Mouse (Mus musculus) kidney, embryonic 15.5 days (tissue): Measurements from ENCODE around the gene Olfr803. TPM values are rescaled to one million over a fixed set of nuclear protein-coding genes. Genes with fewer than 3 reads are reported as not detected.

ENCODE experiments used
- ATAC-seq: fragments of 200-750 bp; cut with Nextera tagmentation; replicated peaks from 2 replicates; pipeline ENCODE4 v1.8.0; 2017; ENCODE audit warnings: moderate TSS enrichment; ENCODE audit not compliant: low FRiP score
- H3K27ac ChIP-seq: fragments of 300-500 bp; sonication (generic); 2 replicates; pipeline ENCODE4 v1.5.1; 2015; ENCODE audit warnings: mild to moderate bottlenecking, inconsistent platforms
- H3K27me3 ChIP-seq: fragments of 300-500 bp; sonication (generic); 2 replicates; pipeline ENCODE4 v1.6.1; 2015; ENCODE audit warnings: inconsistent platforms
- H3K36me3 ChIP-seq: fragments of 300-500 bp; sonication (generic); 2 replicates; pipeline ENCODE4 v1.6.1; 2015; ENCODE audit warnings: inconsistent platforms
- H3K4me1 ChIP-seq: fragments of 300-500 bp; sonication (generic); 2 replicates; pipeline ENCODE4 v1.6.1; 2015; ENCODE audit warnings: inconsistent platforms
- H3K4me2 ChIP-seq: fragments of 300-500 bp; sonication (generic); 2 replicates; pipeline ENCODE4 v1.6.1; 2015; ENCODE audit warnings: moderate library complexity, mild to moderate bottlenecking, inconsistent platforms
- H3K4me3 ChIP-seq: fragments of 300-500 bp; sonication (generic); replicated peaks from 2 replicates; pipeline ENCODE4 v1.5.1; 2015; ENCODE audit warnings: mild to moderate bottlenecking, inconsistent platforms
- H3K9ac ChIP-seq: fragments of 300-500 bp; sonication (generic); 2 replicates; pipeline ENCODE4 v1.6.1; 2015; ENCODE audit warnings: mild to moderate bottlenecking, inconsistent platforms
- H3K9me3 ChIP-seq: fragments of 300-500 bp; sonication (generic); replicated peaks from 2 replicates; pipeline ENCODE4 v1.6.1; 2016; ENCODE audit warnings: inconsistent platforms
- WGBS: fragments of 180-500 bp; shearing (Covaris S2); methylation state at CpG from one replicate; pipeline ENCODE4 v1.1.7; 2015; ENCODE audit warnings: mixed read lengths; 5-methylcytosine and 5-hydroxymethylcytosine counted together
- microRNA-seq: library from miRNA; unstranded; fragments of <30 nt; microRNA quantifications from one replicate; pipeline ENCODE4, GENCODE M21; 2016
- polyA plus RNA-seq: library from polyadenylated mRNA; unstranded; fragments of >200 nt; fragmentation: Nextera tagmentation; extraction: Ambion mirVana; gene quantifications from 2 replicates; pipeline ENCODE4 v1.2.1, GENCODE M21; 2015

Gene Olfr803
- polyA plus RNA-seq, result not detected in 2 replicates

DNA sequence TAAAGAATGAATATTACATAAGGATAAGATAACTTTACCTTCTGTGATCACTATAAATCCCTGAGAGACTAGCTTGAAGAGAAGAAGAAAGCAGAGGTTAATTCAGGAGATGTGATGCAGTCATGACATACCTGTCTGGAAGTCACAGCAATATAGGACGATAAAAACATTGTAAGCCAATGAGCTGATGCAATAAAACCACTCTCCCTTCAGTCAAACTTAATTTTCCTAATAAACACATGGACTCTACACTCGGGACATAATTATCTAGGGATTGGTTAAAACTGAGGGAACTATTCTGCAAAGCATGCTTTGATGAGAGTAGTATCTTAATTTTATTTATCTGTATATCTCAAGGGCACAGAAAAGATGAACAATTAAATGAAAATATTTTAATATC lies at the start of gene Olfr803:
Gene Olfr803, minus strand, starts transcription at position 101 of the 400 bp plus-strand sequence.
- Histone ChIP-seq H3K4me1 (no peaks in the 10 kb centered on the region), H3K27ac (no peak within 1 kb of the TSS), H3K36me3 (no peaks in the 10 kb centered on the region), H3K4me3 (no peak within 1 kb of the TSS), H3K9me3 (no peaks in the 10 kb centered on the region), H3K27me3 (no peaks in the 10 kb centered on the region), H3K4me2 (no peak within 1 kb of the TSS), H3K9ac (no peak within 1 kb of the TSS)
- ATAC-seq, result no peak
- WGBS, result 77% methylated on average over 2 of the region's 2 CpGs

DNA sequence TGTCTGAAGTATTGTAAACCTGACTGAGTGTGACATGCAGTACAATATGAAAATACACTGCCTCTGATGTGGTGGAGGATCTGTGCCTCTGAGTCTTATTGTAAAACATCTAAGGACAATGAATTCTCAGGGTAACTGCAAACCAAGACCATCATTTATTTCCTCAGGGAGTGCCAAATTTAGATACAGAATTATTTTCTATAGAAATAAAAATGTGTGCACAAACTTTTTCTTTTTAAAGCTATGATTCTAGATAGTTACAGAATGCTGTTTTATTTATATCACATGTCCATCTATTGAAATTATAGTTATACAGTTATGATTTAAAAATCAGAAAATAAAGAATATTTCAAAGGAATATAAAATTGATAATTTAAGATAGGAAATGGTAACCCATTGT lies 47.7 kb upstream of the Olfr803 start, which contains the start of gene Olfr806:
Gene Olfr806, minus strand, starts transcription at position 101 of the 400 bp plus-strand sequence.
- Histone ChIP-seq H3K4me3 (no peak within 1 kb of the TSS), H3K36me3 (no peaks in the 10 kb centered on the region), H3K4me2 (no peak within 1 kb of the TSS), H3K9me3 (no peaks in the 10 kb centered on the region), H3K9ac (no peak within 1 kb of the TSS), H3K27me3 (no peaks in the 10 kb centered on the region), H3K27ac (no peak within 1 kb of the TSS), H3K4me1 (no peaks in the 10 kb centered on the region)
- no peak for ATAC-seq

DNA sequence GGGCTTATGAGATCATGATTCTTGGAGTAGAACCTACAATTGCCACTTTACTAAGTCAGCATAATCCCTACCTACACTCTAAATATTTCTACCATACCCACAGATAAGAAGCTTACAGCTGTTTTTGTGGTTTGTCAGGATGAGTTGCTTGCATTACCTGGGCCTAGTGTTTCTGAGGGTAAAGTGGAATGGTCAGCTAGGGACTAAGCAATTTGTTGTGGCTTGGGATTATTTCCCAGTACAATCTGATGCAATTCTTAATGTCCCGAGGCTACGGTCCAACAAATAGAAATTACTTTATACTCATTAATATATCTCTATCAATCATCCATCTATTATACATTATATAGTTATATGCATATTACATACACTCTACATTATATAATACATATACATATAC lies 35.2 kb upstream of the Olfr803 start, which contains the start of gene Olfr805:
Gene Olfr805, minus strand, starts transcription at position 101 of the 400 bp plus-strand sequence.
- Histone ChIP-seq H3K27me3 (no peaks in the 10 kb centered on the region), H3K4me3 (no peak within 1 kb of the TSS), H3K9me3 (no peaks in the 10 kb centered on the region), H3K4me2 (no peak within 1 kb of the TSS), H3K27ac (no peak within 1 kb of the TSS), H3K36me3 (no peaks in the 10 kb centered on the region), H3K4me1 (no peaks in the 10 kb centered on the region), H3K9ac (no peak within 1 kb of the TSS)
- 93% methylated on average over 2 of the region's 2 CpGs for WGBS
- ATAC-seq, result no peak

DNA sequence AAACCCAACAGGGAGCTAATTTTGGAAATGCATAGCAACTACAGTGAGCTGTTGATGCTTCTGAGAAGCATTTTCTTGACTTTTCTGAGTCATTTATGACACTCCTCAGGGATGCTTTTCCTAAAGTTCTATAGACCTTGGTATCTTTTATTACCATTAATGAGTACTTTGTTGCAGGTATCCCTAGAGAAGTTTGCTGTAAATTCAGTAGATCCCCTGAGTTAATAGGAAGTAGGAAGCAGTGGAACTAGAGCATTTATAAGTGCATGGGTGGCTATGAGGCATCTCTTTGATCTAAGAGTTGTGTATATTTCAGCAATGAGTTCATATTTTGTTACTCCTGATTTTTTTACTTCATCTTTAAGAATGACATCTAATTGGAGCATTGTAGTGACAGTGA lies 8.8 kb upstream of the Olfr803 start, which contains the start of gene Olfr804:
Gene Olfr804, plus strand, starts transcription at position 301 of the 400 bp plus-strand sequence.
- H3K27ac ChIP-seq, result no peak within 1 kb of the TSS
- no peaks in the 10 kb centered on the region for H3K4me1 ChIP-seq
- no peaks in the 10 kb centered on the region for H3K27me3 ChIP-seq
- H3K4me2 ChIP-seq, result no peak within 1 kb of the TSS
- no peaks in the 10 kb centered on the region for H3K36me3 ChIP-seq
- H3K4me3 ChIP-seq, result no peak within 1 kb of the TSS
- no peak for ATAC-seq
- H3K9me3 ChIP-seq, result no peaks in the 10 kb centered on the region
- H3K9ac ChIP-seq, result no peak within 1 kb of the TSS

DNA sequence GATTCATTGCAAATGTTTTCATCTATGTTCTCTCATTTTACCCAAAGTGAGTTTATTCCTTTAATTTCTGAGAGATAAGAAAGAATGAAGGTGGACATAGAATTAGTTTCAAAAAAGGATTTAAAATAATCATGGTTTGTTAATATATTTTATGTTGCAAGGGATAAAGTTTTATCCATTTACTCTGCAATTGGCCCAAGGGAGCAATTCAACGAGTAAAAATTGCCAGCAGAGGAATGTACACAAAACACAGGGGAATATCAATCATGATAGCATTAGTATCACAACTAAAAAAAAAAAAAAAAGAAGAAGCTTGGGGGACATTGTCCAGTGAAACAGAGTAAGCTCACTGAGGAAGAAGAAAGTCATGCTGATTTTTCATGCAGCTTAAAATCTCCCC lies 6.0 kb downstream of the Olfr803 start, which contains the start of gene Olfr802:
Gene Olfr802, minus strand, starts transcription at position 101 of the 400 bp plus-strand sequence.
- Histone ChIP-seq H3K27ac (no peak within 1 kb of the TSS), H3K9me3 (no peaks in the 10 kb centered on the region), H3K27me3 (no peaks in the 10 kb centered on the region), H3K4me3 (no peak within 1 kb of the TSS), H3K36me3 (no peaks in the 10 kb centered on the region), H3K4me2 (no peak within 1 kb of the TSS), H3K4me1 (no peaks in the 10 kb centered on the region), H3K9ac (no peak within 1 kb of the TSS)
- ATAC-seq, result no peak
- 56% methylated on average over 1 of the region's 1 CpGs for WGBS

DNA sequence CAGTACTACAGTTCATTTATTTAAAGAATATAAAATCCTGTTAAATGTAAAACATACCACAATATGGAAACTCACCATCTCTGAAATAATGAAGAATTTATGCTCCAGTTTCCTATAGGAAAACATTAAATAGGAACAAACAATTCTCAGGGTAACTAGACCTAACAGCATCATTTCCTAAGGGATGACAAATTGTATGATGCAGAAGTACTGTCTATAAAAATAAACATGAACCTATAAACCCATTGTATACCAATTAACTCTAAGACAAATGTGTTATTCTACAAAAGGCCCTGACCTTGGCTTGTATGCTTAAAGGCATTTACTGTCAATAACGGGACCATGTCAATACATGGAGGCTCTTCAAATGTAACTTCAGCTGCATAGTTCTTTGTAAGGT lies 20.3 kb downstream of the Olfr803 start, which contains the start of gene Olfr801:
Gene Olfr801, minus strand, starts transcription at position 101 of the 400 bp plus-strand sequence.
- no peak for ATAC-seq
- H3K27ac ChIP-seq, result no peak within 1 kb of the TSS
- H3K4me1 ChIP-seq, result no peaks in the 10 kb centered on the region
- no peak within 1 kb of the TSS for H3K9ac ChIP-seq
- no peak within 1 kb of the TSS for H3K4me2 ChIP-seq
- no peak within 1 kb of the TSS for H3K4me3 ChIP-seq
- WGBS, result 79% methylated on average over 1 of the region's 1 CpGs
- H3K27me3 ChIP-seq, result no peaks in the 10 kb centered on the region
- H3K9me3 ChIP-seq, result no peaks in the 10 kb centered on the region
- H3K36me3 ChIP-seq, result no peaks in the 10 kb centered on the region

DNA sequence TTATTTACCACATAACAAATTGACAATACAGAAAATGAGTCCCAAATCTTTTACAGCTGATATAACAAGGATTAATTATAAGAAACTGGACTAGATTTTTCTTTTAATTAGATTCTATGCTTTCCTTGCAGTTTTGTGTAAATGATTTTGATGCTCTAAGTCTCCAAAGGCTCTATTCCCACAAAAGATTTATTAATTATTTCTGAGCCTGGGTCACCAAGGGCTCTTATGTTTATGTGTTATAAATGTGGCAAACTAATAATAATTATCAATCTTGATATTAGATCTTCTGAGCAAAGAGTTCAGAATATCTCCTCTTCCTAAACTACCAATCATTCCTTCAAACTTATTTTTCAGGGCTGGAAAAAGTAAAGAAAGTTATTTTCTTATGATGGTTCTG lies 36.7 kb downstream of the Olfr803 start, which contains the start of gene Olfr800:
Gene Olfr800, plus strand, starts transcription at position 301 of the 400 bp plus-strand sequence.
- no peak within 1 kb of the TSS for H3K4me3 ChIP-seq
- no peak within 1 kb of the TSS for H3K4me2 ChIP-seq
- no peak for ATAC-seq
- no peaks in the 10 kb centered on the region for H3K36me3 ChIP-seq
- no peaks in the 10 kb centered on the region for H3K4me1 ChIP-seq
- H3K27me3 ChIP-seq, result no peaks in the 10 kb centered on the region
- H3K27ac ChIP-seq, result no peak within 1 kb of the TSS
- H3K9me3 ChIP-seq, result no peaks in the 10 kb centered on the region
- H3K9ac ChIP-seq, result no peak within 1 kb of the TSS

DNA sequence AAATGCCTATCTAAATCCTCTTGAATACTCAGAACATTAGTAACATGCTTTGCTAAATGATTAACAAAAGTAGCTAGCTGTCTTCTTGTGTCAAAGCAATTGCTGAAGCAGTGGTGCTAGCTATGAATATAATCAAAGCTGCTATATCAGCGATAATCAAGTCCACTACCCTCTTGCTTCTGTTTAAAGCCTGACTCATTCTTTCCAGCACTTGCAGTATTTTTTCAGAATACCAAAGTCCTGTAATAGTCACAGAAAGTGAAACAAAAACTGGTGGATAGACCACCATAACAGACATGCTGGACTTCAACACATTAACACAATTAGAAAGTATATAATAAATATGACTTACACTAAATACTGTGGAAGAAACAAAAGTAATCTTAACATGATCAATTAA lies 42.3 kb downstream of the Olfr803 start:
- ATAC-seq, result no peak
- Histone ChIP-seq H3K4me1 (no peaks in the 10 kb centered on the region), H3K4me3 (no peak overlapping the region), H3K9ac (no peak overlapping the region), H3K4me2 (no peak overlapping the region), H3K27ac (no peak overlapping the region), H3K27me3 (no peaks in the 10 kb centered on the region), H3K36me3 (no peaks in the 10 kb centered on the region), H3K9me3 (no peaks in the 10 kb centered on the region)
- 85% methylated on average over 1 of the region's 1 CpGs for WGBS

Small RNAs within 50 kb of the gene (microRNA-seq; reads per million reads assigned to microRNA genes)
- not detected for gene Gm24485

Other genes with a start within 250 kb of the Olfr803 start
- not detected in 2 replicates for gene Olfr787, start 232.4 kb downstream of the Olfr803 start, polyA plus RNA-seq
- gene Olfr788, start 223.3 kb downstream of the Olfr803 start, polyA plus RNA-seq, result not detected in 2 replicates
- gene Olfr789, start 209.5 kb downstream of the Olfr803 start, polyA plus RNA-seq, result not detected in 2 replicates
- gene Olfr790, start 195.8 kb downstream of the Olfr803 start, polyA plus RNA-seq, result not detected in 2 replicates
- gene Olfr791, start 172.5 kb downstream of the Olfr803 start, polyA plus RNA-seq, result not detected in 2 replicates
- not detected in 2 replicates for gene Olfr792, start 155.1 kb downstream of the Olfr803 start, polyA plus RNA-seq
- not detected in 2 replicates for gene Olfr794, start 126.6 kb downstream of the Olfr803 start, polyA plus RNA-seq
- not detected in 2 replicates for gene Olfr796, start 81.7 kb downstream of the Olfr803 start, polyA plus RNA-seq
- gene Olfr798, start 66.4 kb downstream of the Olfr803 start, polyA plus RNA-seq, result not detected in 2 replicates
- gene Olfr799, start 56.8 kb downstream of the Olfr803 start, polyA plus RNA-seq, result not detected in 2 replicates
- not detected in 2 replicates for gene Olfr800, start 36.6 kb downstream of the Olfr803 start, polyA plus RNA-seq
- not detected in 2 replicates for gene Olfr801, start 20.4 kb downstream of the Olfr803 start, polyA plus RNA-seq
- gene Olfr802, start 6.1 kb downstream of the Olfr803 start, polyA plus RNA-seq, result not detected in 2 replicates
- gene Olfr804, start 8.9 kb upstream of the Olfr803 start, polyA plus RNA-seq, result not detected in 2 replicates
- gene Olfr805, start 35.1 kb upstream of the Olfr803 start, polyA plus RNA-seq, result not detected in 2 replicates
- gene Olfr806, start 47.6 kb upstream of the Olfr803 start, polyA plus RNA-seq, result not detected in 2 replicates
- not detected in 2 replicates for gene Olfr807, start 63.5 kb upstream of the Olfr803 start, polyA plus RNA-seq
- not detected in 2 replicates for gene Olfr808, start 71.2 kb upstream of the Olfr803 start, polyA plus RNA-seq
- not detected in 2 replicates for gene Olfr809, start 80.4 kb upstream of the Olfr803 start, polyA plus RNA-seq
- not detected in 2 replicates for gene Olfr810, start 100.6 kb upstream of the Olfr803 start, polyA plus RNA-seq
- not detected in 2 replicates for gene Olfr811, start 110.1 kb upstream of the Olfr803 start, polyA plus RNA-seq
- not detected in 2 replicates for gene Olfr812, start 151.8 kb upstream of the Olfr803 start, polyA plus RNA-seq
- not detected in 2 replicates for gene Olfr813, start 161.1 kb upstream of the Olfr803 start, polyA plus RNA-seq
- not detected in 2 replicates for gene Olfr814, start 185.6 kb upstream of the Olfr803 start, polyA plus RNA-seq
- gene Olfr815, start 211.6 kb upstream of the Olfr803 start, polyA plus RNA-seq, result not detected in 2 replicates
- not detected in 2 replicates for gene Olfr816, start 221.3 kb upstream of the Olfr803 start, polyA plus RNA-seq